Mouse (Mus musculus): Measurements from ENCODE around the gene Rab10.

DNA sequence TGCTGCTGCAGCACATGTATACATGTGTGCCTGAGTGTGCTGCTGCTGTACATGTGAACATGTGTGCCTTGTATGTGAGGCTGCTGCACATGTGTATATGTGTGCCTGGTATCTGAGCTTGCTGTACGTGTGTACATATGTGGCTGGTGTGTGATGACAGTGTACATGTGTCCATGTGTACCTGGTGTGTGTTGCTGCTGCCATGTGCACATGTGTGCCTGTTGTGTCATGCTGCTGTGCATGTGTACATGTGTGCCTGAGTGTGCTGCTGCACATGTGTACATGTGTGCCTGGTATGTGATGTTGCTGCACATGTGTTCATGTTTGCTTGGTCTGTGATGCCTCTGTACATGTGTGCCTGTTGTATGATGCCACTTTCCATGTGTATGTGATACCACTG is 70.2 kb downstream of the Rab10 start:
- no peak for TF ChIP-seq CTCF (IDR thresholded peaks at IDR 0.05)
- no peak for TF ChIP-seq POLR2A (IDR thresholded peaks at IDR 0.05; ENCODE audit: insufficient read depth, low read depth, low read length)

Data from heart, adult 2 months (tissue).